Mouse (Mus musculus): ENCODE measurements at regions not wholly inside any gene's neighbourhood (a gene's known extent, or its start where the extent isn't known, plus 50 kb on each side); places are given as distances from the start of the nearest gene placed in this dataset.

DNA sequence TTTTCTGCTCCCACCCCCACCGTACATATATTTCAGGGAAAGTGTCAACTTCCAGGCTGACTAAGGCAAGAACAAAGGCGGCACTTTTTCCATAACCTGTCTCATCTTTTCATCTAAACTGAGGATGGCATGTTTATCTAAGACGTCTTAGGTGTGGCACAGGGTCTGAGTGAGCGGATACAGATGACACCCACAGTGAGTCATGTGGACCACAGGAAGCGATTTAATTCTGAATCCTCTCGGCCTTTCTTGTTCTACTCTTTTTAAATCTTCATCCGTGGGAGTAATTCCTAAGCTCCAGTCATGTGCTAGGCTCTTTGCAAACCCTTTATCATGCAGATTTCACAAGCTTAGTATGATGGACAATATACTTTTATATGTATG, 171.9 kb upstream of the Slc24a2 start:
- no peak for DNase-seq (ENCODE audit: extremely low spot score in 1 of 2, low spot score in 2 of 2)
- intact Hi-C loops (cut with DNase I), result loop anchor here (5.0 kb wide), 1 partner anchor 60 kb away; no protein-coding TSS in a partner anchor

- intact Hi-C loops (cut with DNase I), result loop anchor here (5.0 kb wide), 1 partner anchor 61 kb away; no protein-coding TSS in a partner anchor
- DNase-seq (ENCODE audit: extremely low spot score in 1 of 2, low spot score in 2 of 2), result peak; percentile 13 to 59
Measured at GRCm38 (mm10) chr4:87401316-87402172, 171.3 kb upstream of the Slc24a2 start.

DNA sequence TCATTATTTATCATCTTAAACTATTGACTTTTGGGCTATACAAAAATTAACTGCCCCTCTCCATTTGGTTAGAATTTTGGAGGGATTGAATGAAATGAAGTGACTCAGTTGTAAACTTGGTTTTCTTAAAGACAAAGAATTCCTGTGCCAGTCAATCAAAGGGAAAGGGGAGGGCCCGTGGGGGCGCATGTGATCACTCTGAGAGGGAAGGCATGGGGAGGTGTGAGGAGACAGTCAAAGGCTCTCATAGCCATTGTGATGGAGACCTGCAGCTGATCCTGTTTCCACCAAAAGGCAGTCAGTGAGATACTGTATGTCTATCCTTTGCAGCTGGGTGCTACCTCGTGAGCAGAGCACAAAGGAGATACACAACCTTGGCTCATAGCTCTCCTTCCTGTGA, 156.6 kb upstream of the Slc24a2 start:
- DNase-seq (ENCODE audit: extremely low spot score in 1 of 2, low spot score in 2 of 2), result no peak
- intact Hi-C loops (cut with DNase I), result no loop called here

DNA sequence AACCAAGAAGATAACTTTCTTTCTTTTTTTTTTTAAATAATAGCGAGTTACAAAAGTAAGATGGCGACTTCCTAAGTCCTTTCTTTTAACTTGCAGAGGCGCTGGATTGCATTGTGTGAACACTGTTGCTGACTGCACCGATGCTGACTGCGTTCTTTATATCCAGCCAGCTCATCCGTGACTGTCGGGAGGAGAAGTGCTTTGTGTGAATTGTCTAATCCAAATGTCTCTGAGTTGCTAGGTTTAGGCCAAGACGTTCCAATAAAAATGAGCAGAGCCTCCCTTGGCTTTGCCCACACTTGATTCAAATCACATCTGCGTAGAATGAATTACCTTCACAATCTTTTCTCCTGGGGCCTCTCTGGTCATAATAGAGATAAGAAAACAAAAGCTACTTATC, 156.0 kb upstream of the Slc24a2 start:
- DNase-seq (ENCODE audit: extremely low spot score in 1 of 2, low spot score in 2 of 2), result no peak
- intact Hi-C loops (cut with DNase I), result no loop called here

- no peak for DNase-seq (ENCODE audit: extremely low spot score in 1 of 2, low spot score in 2 of 2)
- intact Hi-C loops (cut with DNase I), result no loop called here
Measured at GRCm38 (mm10) chr4:87385221-87385739, 155.0 kb upstream of the Slc24a2 start.

DNA sequence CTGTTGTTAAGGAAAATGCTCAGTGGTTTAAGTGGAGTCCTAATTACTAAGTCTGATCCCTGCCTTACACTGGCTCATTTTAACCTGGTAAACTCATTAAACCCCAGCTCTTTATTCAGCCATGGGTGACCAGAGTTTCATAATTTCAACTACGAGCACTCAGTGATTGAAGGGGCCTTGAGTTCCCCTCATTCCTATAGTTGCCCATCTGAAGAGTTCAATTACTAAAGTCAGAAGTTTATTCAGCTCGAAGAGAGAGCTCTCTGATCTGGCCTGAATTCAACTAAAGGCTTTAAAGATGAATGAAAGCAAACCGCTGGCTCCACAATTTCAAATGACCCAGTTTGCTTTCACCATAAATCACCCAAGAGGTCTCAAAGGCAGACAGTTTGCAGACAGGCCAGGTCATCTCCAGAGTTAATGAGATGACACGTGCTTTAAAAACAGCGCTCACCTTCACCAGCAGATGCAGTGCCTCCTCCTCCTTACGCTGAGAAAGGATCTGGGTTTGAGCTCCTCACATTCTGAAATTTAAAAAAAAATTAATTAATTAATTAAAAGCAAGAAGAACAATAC, 154.3 kb upstream of the Slc24a2 start:
- intact Hi-C loops (cut with DNase I), result no loop called here
- DNase-seq (ENCODE audit: extremely low spot score in 1 of 2, low spot score in 2 of 2), result no peak

DNA sequence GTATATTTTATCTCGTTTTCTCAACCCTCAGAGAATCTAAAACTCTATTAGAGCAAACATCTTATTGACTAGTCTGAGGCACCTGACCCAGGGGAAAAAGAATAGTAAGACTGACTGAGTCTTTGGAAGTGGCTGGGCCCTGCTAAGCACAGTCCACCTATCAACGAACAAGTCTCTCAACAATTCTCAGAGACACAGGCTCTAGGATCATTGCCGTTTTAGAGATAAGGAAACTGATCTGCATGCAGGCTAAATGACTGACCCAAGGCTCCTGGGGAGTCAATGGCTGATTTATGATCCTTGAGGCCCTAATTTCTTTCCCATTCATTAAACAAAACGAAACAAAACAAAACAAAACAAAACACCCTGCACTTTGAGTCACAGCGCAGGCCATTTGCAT, 150.4 kb upstream of the Slc24a2 start:
- no peak for DNase-seq (ENCODE audit: extremely low spot score in 1 of 2, low spot score in 2 of 2)
- intact Hi-C loops (cut with DNase I), result no loop called here

DNA sequence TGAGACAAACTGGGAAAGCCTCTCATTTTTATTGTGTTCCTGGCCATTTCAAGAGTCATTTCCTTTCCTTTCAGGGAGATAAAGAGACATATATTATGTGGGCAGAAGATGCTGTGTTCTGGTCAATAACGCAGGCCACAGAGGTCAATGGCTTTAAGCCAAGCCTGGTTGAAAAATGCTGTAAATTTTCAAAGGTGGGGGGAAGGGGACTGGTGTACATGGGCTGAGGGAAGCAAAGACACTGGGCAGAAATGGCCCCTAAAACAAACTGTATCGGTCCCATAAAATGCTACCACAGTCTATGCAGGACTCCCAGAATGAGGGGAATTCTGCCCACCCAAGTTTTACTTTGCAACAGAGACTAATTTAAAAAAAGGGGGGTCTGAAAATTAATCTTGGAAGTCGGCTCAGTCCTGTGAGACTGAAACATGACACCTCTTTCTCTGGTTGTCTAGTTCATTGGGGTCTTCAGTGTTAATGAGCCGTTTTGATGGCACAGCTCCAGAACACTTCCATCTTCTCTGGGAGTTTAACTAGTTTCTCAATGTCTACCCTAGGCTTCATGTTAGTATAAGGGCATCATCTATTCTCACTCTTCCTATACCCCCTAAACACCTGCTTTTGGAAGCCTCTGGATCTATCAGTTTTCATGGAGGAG, 149.4 kb upstream of the Slc24a2 start:
- no peak for DNase-seq (ENCODE audit: extremely low spot score in 1 of 2, low spot score in 2 of 2)
- intact Hi-C loops (cut with DNase I), result no loop called here

GRCm38 (mm10) chr4:87371960-87372359, 141.7 kb upstream of the Slc24a2 start:
- no peak for DNase-seq (ENCODE audit: extremely low spot score in 1 of 2, low spot score in 2 of 2)
- intact Hi-C loops (cut with DNase I), result no loop called here

GRCm38 (mm10) chr4:87369626-87370234, 139.5 kb upstream of the Slc24a2 start:
- peak in 1 of 2 experiments; percentile 59 for DNase-seq (ENCODE audit: extremely low spot score in 1 of 2, low spot score in 2 of 2)
- intact Hi-C loops (cut with DNase I), result loop anchor here (5.0 kb wide), 3 partner anchors 663 to 1173 kb away; partner anchors contain the start of gene Mllt3

- intact Hi-C loops (cut with DNase I), result loop anchor here (5.0 kb wide), 3 partner anchors 664 to 1174 kb away; partner anchors contain the start of gene Mllt3
- DNase-seq (ENCODE audit: extremely low spot score in 1 of 2, low spot score in 2 of 2), result peak; percentile 47 to 75
Measured at GRCm38 (mm10) chr4:87368413-87369160, 138.3 kb upstream of the Slc24a2 start.

DNA sequence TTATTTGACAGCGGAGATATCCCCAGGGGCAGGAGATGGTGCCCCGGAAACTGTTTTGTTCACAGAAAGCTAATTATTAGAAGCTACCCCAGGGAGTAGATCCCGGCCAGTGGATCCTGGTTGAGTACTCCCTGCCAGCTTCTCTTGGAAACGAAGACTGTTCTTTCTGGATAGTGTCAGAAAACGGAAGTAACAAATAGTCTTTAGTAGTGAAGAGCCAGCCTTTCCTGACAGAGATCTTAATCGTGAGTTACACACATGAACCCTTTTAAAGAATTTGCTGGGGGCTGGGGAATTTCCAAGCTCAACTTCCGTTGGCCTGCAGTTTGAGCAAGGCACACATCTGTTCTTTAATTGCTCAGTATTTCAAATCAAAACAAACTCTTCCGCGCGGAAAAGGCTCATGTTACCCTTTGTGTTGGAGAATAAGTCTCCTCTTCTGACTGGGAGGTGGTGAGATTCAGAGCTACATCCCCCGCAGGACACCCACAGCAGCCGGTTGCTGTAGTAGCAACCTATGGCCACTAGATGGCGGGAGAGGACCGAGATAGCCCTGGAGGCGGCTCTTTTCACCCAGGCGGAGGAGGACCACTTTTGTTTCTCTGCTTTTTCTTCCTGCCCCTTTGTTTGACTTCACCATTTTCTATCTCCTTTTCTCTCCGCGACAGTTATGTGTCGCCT, 137.6 kb upstream of the Slc24a2 start:
- intact Hi-C loops (cut with DNase I), result loop anchor here (5.0 kb wide), 3 partner anchors 664 to 1174 kb away; partner anchors contain the start of gene Mllt3
- peak; percentile 78 to 83 for DNase-seq (ENCODE audit: extremely low spot score in 1 of 2, low spot score in 2 of 2)

DNA sequence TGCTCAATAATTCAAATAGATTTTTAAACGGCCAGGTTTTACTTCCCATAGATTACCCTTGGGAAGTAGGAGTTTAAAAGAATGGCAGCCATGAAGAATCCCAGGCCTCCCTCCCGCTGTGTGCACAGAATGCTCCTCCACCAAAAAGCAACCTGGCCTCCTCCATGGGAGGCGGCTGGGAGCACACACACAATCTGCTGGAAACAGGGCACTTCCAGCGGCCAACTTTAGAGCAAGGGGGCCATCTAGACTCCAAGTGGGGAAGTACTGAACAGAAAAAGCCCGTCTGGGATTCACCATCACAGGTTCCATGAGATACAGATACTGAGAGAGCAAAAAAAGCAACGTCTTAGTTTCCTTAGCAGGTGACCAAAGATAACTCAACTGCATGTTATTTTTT, 131.9 kb upstream of the Slc24a2 start:
- peak; percentile 57 to 76 for DNase-seq (ENCODE audit: extremely low spot score in 1 of 2, low spot score in 2 of 2)
- intact Hi-C loops (cut with DNase I), result loop anchor here (5.0 kb wide), 1 partner anchor 405 kb away; no protein-coding TSS in a partner anchor

DNA sequence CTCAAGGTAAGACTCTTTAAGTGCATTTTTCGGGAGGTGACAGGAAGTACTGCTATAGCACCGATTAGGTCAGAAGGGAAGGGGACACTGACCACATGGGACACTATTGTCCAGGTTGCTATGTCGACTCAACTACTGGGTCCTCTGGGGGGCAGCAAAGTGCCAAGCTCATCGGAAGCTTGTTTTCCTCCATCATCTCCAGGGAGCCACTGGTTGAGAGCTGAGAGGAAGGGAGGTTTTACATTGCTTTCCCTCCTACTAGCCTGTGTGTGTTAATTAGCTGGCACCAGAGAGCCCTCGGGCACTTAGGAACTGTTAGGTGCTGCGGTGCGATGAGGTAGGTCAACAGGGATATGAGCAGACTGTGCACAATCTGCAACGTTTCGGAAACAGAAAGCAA, 129.2 kb upstream of the Slc24a2 start:
- peak in 1 of 2 experiments; percentile 65 for DNase-seq (ENCODE audit: extremely low spot score in 1 of 2, low spot score in 2 of 2)
- intact Hi-C loops (cut with DNase I), result no loop called here

DNA sequence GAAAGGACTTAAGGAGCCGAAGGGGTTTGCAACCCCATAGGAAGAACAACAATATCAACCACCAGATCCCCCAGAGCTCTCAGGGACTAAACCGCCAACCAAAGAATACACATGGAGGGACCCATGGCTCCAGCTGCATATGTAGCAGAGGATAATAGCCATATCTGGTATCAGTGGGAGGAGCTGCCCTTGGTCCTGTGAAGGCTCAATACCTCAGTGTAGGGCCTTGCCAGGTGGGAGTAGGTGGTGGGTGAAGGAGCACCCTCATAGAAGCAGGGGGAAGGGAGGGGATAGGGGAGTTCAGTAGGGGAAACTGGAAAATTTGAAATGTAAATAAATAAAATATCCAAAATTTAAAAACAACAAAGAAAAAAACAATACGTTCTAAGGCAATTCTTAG, 128.7 kb upstream of the Slc24a2 start:
- DNase-seq (ENCODE audit: extremely low spot score in 1 of 2, low spot score in 2 of 2), result no peak
- intact Hi-C loops (cut with DNase I), result no loop called here

DNA sequence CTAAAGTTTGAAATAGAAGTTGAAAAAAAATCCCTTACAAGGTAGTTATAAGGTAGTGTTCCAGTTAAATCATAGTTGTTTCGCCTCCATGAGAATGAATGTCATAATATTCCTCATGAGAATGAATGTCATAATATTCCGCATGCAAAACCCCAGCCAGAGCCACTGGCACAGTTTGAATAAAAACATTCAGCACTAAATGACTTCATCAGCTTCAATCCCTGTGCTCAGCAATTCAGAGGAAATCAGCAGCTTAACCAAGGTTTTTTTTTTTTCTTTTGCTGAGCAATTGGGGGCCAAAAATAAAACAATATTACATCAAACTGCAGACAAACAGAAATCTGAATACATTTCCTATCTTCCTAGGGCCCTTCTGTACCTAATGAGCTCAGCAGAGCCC, 102.7 kb upstream of the Slc24a2 start:
- DNase-seq (ENCODE audit: extremely low spot score in 1 of 2, low spot score in 2 of 2), result no peak
- intact Hi-C loops (cut with DNase I), result no loop called here

DNA sequence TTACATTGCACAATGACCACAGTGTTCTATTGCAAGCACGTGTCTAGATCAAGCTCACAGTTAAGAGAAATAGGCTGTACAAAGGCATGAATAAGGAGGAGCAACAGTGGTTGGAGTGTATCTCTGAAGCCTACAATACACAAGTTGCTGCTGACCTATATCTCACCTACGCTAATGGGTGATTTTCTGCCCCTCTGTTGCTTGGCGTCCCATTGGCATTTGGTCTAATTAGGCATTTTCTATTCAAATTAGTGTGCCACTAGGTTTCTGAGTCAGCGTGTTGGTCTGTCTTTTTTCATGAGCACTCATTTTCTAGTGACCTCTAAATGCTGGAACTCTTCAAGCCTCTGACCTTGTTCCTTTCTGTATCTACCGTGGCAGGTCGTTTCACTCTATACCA, 98.9 kb upstream of the Slc24a2 start:
- DNase-seq (ENCODE audit: extremely low spot score in 1 of 2, low spot score in 2 of 2), result no peak
- intact Hi-C loops (cut with DNase I), result no loop called here
